Mouse (Mus musculus) lung, adult 2 months (tissue): Measurements from ENCODE around the gene Dcaf17.

ENCODE experiments used
- CTCF ChIP-seq: fragments of 200-500 bp; IDR thresholded peaks from 2 replicates; pipeline ENCODE4 v1.5.1; 2011; ENCODE audit warnings: mild to moderate bottlenecking, low read length, control low read depth; ENCODE audit not compliant: insufficient read depth
- POLR2A ChIP-seq: fragments of 200-500 bp; IDR thresholded peaks from 2 replicates; pipeline ENCODE4 v1.6.1; 2011; ENCODE audit warnings: low read depth, mild to moderate bottlenecking, control low read depth, low read length, borderline replicate concordance; ENCODE audit errors: extremely low read depth

GRCm38 (mm10) chr2:71089766-71090165 lies 34.6 kb downstream of the Dcaf17 start:
- TF ChIP-seq CTCF (no peak), POLR2A (no peak)
